Mouse (Mus musculus) megakaryocyte-erythroid progenitor cell, adult 5-6 weeks (primary cell): ENCODE results near the gene Slc9a8. TPM values are rescaled to one million over a fixed set of nuclear protein-coding genes. Genes with fewer than 3 reads are reported as not detected.

Source experiments
- ATAC-seq: replicated peaks from 2 replicates; pipeline ENCODE4 v1.8.0; 2016; ENCODE audit warnings: mild to moderate bottlenecking, inconsistent platforms; ENCODE audit not compliant: severe bottlenecking, poor library complexity, low FRiP score, low TSS enrichment
- total RNA-seq, 2 experiments: library from RNA; stranded (forward) in 1 of 2; stranded (reverse) in 1 of 2; fragments of 200-1000, 215-1000 nt in 1 of 2; fragments of >200 nt in 1 of 2; fragmentation: Nextera tagmentation in 1 of 2; gene quantifications; 2 replicates each; pipeline ENCODE4 v1.2.3; 2014 to 2017

The Slc9a8 gene
- total RNA-seq, 2 experiments from 2014 or later, result 28.3 to 48.6 TPM

- ATAC-seq, result no peak
Observed at GRCm38 (mm10) chr2:167407296-167407929, 14.1 kb upstream of the Slc9a8 start.

- no peak for ATAC-seq
Observed at GRCm38 (mm10) chr2:167414461-167414860, 7.1 kb upstream of the Slc9a8 start.

GRCm38 (mm10) chr2:167415970-167416563 lies 5.4 kb upstream of the Slc9a8 start:
- no peak for ATAC-seq

GRCm38 (mm10) chr2:167417048-167417447 lies 4.5 kb upstream of the Slc9a8 start:
- no peak for ATAC-seq

- ATAC-seq, result no peak
Observed at GRCm38 (mm10) chr2:167417694-167418093, 3.8 kb upstream of the Slc9a8 start.

GRCm38 (mm10) chr2:167419204-167419603 lies 2.3 kb upstream of the Slc9a8 start:
- peak; percentile 46 for ATAC-seq

- ATAC-seq, result no peak
Observed at GRCm38 (mm10) chr2:167420811-167421241, 686 bp upstream of the Slc9a8 start.

- ATAC-seq, result no peak
Observed at GRCm38 (mm10) chr2:167422150-167422470, 598 bp downstream of the Slc9a8 start.

GRCm38 (mm10) chr2:167423031-167423611 lies 1.6 kb downstream of the Slc9a8 start:
- ATAC-seq, result no peak

GRCm38 (mm10) chr2:167424040-167424439 lies 2.5 kb downstream of the Slc9a8 start:
- peak; percentile 15 for ATAC-seq

- no peak for ATAC-seq
Observed at GRCm38 (mm10) chr2:167424516-167424915, 3.0 kb downstream of the Slc9a8 start.

GRCm38 (mm10) chr2:167425407-167425806 lies 3.9 kb downstream of the Slc9a8 start:
- 0 out of 2 replicates have a peak, but pooled peaks have one; percentile 18 for ATAC-seq

- ATAC-seq, result no peak
Observed at GRCm38 (mm10) chr2:167429596-167429995, 8.1 kb downstream of the Slc9a8 start.

- ATAC-seq, result peak; percentile 38; the same call in 1 of the 2 replicates
Observed at GRCm38 (mm10) chr2:167430737-167431417, 9.4 kb downstream of the Slc9a8 start.

- ATAC-seq, result peak; percentile 28
Observed at GRCm38 (mm10) chr2:167431418-167431776, 9.9 kb downstream of the Slc9a8 start.

GRCm38 (mm10) chr2:167434570-167434969 lies 13.1 kb downstream of the Slc9a8 start:
- ATAC-seq, result no peak

GRCm38 (mm10) chr2:167435631-167436030 lies 14.1 kb downstream of the Slc9a8 start:
- ATAC-seq, result no peak

GRCm38 (mm10) chr2:167436371-167436770 lies 14.9 kb downstream of the Slc9a8 start:
- no peak for ATAC-seq

- no peak for ATAC-seq
Observed at GRCm38 (mm10) chr2:167439422-167439821, 17.9 kb downstream of the Slc9a8 start.

GRCm38 (mm10) chr2:167443411-167444193 lies 22.1 kb downstream of the Slc9a8 start:
- no peak for ATAC-seq
